Mouse (Mus musculus): ENCODE data around the gene Crygb. TPM values are rescaled to one million over a fixed set of nuclear protein-coding genes. Genes with fewer than 3 reads are reported as not detected.
"Not testable (repeated sequence)": the region's sequence is repeated elsewhere in the genome, so short reads cannot be mapped to it uniquely, and the experiment has no call there.

The Crygb gene
- polyA plus RNA-seq, 1 experiment from 2014 or later = not detected

- H3K4me1 ChIP-seq (ENCODE audit: insufficient read depth, low read depth, low read length) = no peaks in the 10 kb centered on the region
- H3K36me3 ChIP-seq (ENCODE audit: insufficient read depth, low read length) = no peaks in the 10 kb centered on the region
- ATAC-seq = no peak
- no peak overlapping the region for H3K27ac ChIP-seq (ENCODE audit: low read length)
- 21% methylated on average over 2 of the region's 2 CpGs for WGBS
- H3K9me3 ChIP-seq (ENCODE audit: low read length) = no peaks in the 10 kb centered on the region
- no peak for TF ChIP-seq EP300 (IDR thresholded peaks at IDR 0.05)
- no peaks in the 10 kb centered on the region for H3K27me3 ChIP-seq (replicated peaks; ENCODE audit: insufficient read depth, low read length)
- H3K4me2 ChIP-seq (replicated peaks; ENCODE audit: low read depth, low read length) = no peak overlapping the region
- no peak overlapping the region for H3K4me3 ChIP-seq (ENCODE audit: low read depth, low read length)
- no peak for DNase-seq (ENCODE audit: low spot score)
- H3K9ac ChIP-seq (replicated peaks; ENCODE audit: low read depth) = no peak overlapping the region
Observed at GRCm38 (mm10) chr1:65052140-65052539, 29.9 kb downstream of the Crygb start.

- ATAC-seq (no peak), DNase-seq (ENCODE audit: low spot score) (no peak)
- H3K4me1 ChIP-seq (ENCODE audit: insufficient read depth, low read depth, low read length) = no peaks in the 10 kb centered on the region
- TF ChIP-seq EP300 (IDR thresholded peaks at IDR 0.05) = no peak
- 55% methylated on average over 7 of the region's 7 CpGs for WGBS
- no peak overlapping the region for H3K4me2 ChIP-seq (replicated peaks; ENCODE audit: low read depth, low read length)
- H3K36me3 ChIP-seq (ENCODE audit: insufficient read depth, low read length) = no peaks in the 10 kb centered on the region
- no peak overlapping the region for H3K4me3 ChIP-seq (ENCODE audit: low read depth, low read length)
- no peak overlapping the region for H3K27ac ChIP-seq (ENCODE audit: low read length)
- no peaks in the 10 kb centered on the region for H3K27me3 ChIP-seq (replicated peaks; ENCODE audit: insufficient read depth, low read length)
- no peaks in the 10 kb centered on the region for H3K9me3 ChIP-seq (ENCODE audit: low read length)
- no peak overlapping the region for H3K9ac ChIP-seq (replicated peaks; ENCODE audit: low read depth)
Observed at GRCm38 (mm10) chr1:65051696-65052095, 30.4 kb downstream of the Crygb start.

DNA sequence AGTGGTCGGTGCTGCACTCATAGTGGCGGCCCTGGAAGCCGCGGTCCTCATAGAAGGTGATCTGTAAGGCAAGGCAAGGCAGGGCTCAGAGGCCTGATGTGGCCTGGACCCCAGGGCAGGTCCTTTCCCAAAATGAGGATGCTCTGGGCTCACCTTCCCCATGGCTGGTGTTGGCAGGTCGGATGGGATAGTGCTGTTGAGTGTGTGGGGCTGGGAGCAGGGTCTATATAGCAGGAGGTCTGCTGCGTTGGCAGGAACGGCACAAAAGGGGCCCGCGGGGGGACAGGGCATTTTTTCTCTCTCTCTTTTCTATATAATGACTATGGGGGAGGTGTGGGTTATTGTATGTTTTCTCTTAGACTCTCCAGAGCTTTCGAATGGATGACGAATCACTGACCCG is 31.1 kb downstream of the Crygb start, which contains the start of gene Cryge:
TSS of gene Cryge (minus strand) at position 198 of the 400 bp plus-strand sequence.
- WGBS = 42% methylated on average over 10 of the region's 12 CpGs

GRCm38 (mm10) chr1:65048781-65049180 is 33.3 kb downstream of the Crygb start:
- no peak overlapping the region for H3K4me2 ChIP-seq (replicated peaks; ENCODE audit: low read depth, low read length)
- no peak overlapping the region for H3K4me3 ChIP-seq (ENCODE audit: low read depth, low read length)
- TF ChIP-seq EP300 (IDR thresholded peaks at IDR 0.05) (no peak), CTCF (IDR thresholded peaks at IDR 0.05) (no peak)
- 53% methylated on average over 12 of the region's 12 CpGs for WGBS
- DNase-seq (ENCODE audit: low spot score) = no peak
- ATAC-seq = no peak
- no peaks in the 10 kb centered on the region for H3K27me3 ChIP-seq (replicated peaks; ENCODE audit: insufficient read depth, low read length)
- no peak overlapping the region for H3K27ac ChIP-seq (ENCODE audit: low read length)
- H3K9ac ChIP-seq (replicated peaks; ENCODE audit: low read depth) = no peak overlapping the region
- no peaks in the 10 kb centered on the region for H3K4me1 ChIP-seq (ENCODE audit: insufficient read depth, low read depth, low read length)
- H3K36me3 ChIP-seq (ENCODE audit: insufficient read depth, low read length) = no peaks in the 10 kb centered on the region
- no peaks in the 10 kb centered on the region for H3K9me3 ChIP-seq (ENCODE audit: low read length)

More for the DNA sequence above, 31.1 kb downstream of the Crygb start, which contains the start of gene Cryge:
- H3K36me3 ChIP-seq (ENCODE audit: insufficient read depth, low read length); ATAC-seq; H3K27ac ChIP-seq (ENCODE audit: low read length); H3K9ac ChIP-seq (replicated peaks; ENCODE audit: low read depth); DNase-seq (ENCODE audit: low spot score); H3K27me3 ChIP-seq (replicated peaks; ENCODE audit: insufficient read depth, low read length); H3K4me2 ChIP-seq (replicated peaks; ENCODE audit: low read depth, low read length); H3K9me3 ChIP-seq (ENCODE audit: low read length); H3K4me3 ChIP-seq (ENCODE audit: low read depth, low read length); H3K4me1 ChIP-seq (ENCODE audit: insufficient read depth, low read depth, low read length): not testable (repeated sequence)

DNA sequence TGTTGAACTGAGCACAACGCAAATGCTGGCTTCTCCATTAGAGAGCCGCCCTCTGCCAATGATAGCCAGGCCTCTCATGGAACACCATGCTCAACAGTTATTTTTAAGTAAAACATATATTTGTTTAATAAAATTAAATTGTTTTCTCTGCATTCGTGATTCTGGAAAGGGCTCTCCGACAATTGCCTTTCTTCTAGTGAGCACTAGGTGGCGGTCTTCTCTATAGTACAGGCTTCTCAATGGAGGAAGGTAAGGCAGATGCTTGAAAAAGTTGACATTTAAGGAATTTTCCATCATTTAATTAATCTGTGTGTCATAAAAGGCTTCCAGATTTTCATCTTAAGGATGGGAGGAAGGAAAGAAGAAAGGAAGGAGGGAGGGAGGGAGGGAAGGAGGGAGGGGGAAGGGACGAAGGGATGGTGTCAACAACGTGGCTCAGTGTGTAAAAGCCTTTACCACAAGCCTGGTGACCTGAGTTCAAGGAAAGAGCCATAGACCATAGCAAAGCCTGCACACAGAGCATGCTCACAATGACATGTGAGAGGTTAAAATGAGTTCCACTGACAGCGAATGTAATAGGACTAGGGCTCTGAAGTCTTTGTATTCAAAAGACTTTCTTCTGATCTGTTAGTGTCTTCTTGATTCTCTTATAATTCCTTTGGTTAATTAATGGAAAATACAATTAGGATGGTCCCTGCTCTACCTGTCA is 35.5 kb downstream of the Crygb start:
- H3K4me2 ChIP-seq (replicated peaks; ENCODE audit: low read depth, low read length) = no peak overlapping the region
- ATAC-seq (no peak), DNase-seq (ENCODE audit: low spot score) (peak; percentile 68)
- H3K4me3 ChIP-seq (ENCODE audit: low read depth, low read length) = no peak overlapping the region
- H3K9me3 ChIP-seq (ENCODE audit: low read length) = no peaks in the 10 kb centered on the region
- no peak overlapping the region for H3K27ac ChIP-seq (ENCODE audit: low read length)
- peak; percentile 71 for TF ChIP-seq CTCF (IDR thresholded peaks at IDR 0.05)
- TF ChIP-seq EP300 (IDR thresholded peaks at IDR 0.05) = no peak
- WGBS = 35% methylated on average over 8 of the region's 8 CpGs
- H3K36me3 ChIP-seq (ENCODE audit: insufficient read depth, low read length) = no peaks in the 10 kb centered on the region
- H3K9ac ChIP-seq (replicated peaks; ENCODE audit: low read depth) = no peak overlapping the region
- H3K27me3 ChIP-seq (replicated peaks; ENCODE audit: insufficient read depth, low read length) = no peaks in the 10 kb centered on the region
- no peaks in the 10 kb centered on the region for H3K4me1 ChIP-seq (ENCODE audit: insufficient read depth, low read depth, low read length)

- Histone ChIP-seq H3K9ac (replicated peaks; ENCODE audit: low read depth) (no peak overlapping the region), H3K4me1 (ENCODE audit: insufficient read depth, low read depth, low read length) (no peaks in the 10 kb centered on the region), H3K4me2 (replicated peaks; ENCODE audit: low read depth, low read length) (no peak overlapping the region), H3K27me3 (replicated peaks; ENCODE audit: insufficient read depth, low read length) (no peaks in the 10 kb centered on the region), H3K27ac (ENCODE audit: low read length) (no peak overlapping the region), H3K36me3 (ENCODE audit: insufficient read depth, low read length) (no peaks in the 10 kb centered on the region), H3K4me3 (ENCODE audit: low read depth, low read length) (no peak overlapping the region), H3K9me3 (ENCODE audit: low read length) (no peaks in the 10 kb centered on the region)
- no peak for ATAC-seq
- WGBS = 81% methylated on average over 2 of the region's 2 CpGs
- TF ChIP-seq CTCF (IDR thresholded peaks at IDR 0.05) (no peak), EP300 (IDR thresholded peaks at IDR 0.05) (no peak)
- no peak for DNase-seq (ENCODE audit: low spot score)
Observed at GRCm38 (mm10) chr1:65043433-65043832, 38.7 kb downstream of the Crygb start.

DNA sequence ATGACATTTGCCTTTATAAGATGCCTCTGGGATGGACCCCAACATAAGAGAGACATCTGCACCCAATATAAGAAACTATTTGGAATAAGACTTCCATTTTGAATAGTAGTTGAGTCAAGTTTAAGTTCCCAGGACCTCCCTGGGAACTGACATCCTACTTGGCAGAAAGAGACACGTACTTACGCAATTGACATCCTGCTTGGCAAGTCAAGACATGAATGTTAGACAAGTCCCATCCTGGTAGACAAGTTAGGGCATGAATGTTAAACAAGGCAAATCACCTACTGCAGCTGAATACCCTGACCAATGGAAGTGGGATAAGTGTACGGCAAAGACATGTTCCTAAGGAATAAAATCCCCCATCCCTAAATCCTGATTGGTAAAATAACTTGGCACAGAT is 40.3 kb downstream of the Crygb start:
- no peak overlapping the region for H3K9ac ChIP-seq (replicated peaks; ENCODE audit: low read depth)
- H3K9me3 ChIP-seq (ENCODE audit: low read length) = no peaks in the 10 kb centered on the region
- H3K27ac ChIP-seq (ENCODE audit: low read length) = no peak overlapping the region
- no peaks in the 10 kb centered on the region for H3K4me1 ChIP-seq (ENCODE audit: insufficient read depth, low read depth, low read length)
- no peak overlapping the region for H3K4me2 ChIP-seq (replicated peaks; ENCODE audit: low read depth, low read length)
- no peak for DNase-seq (ENCODE audit: low spot score)
- 83% methylated on average over 3 of the region's 3 CpGs for WGBS
- ATAC-seq = no peak
- H3K4me3 ChIP-seq (ENCODE audit: low read depth, low read length) = no peak overlapping the region
- no peaks in the 10 kb centered on the region for H3K36me3 ChIP-seq (ENCODE audit: insufficient read depth, low read length)
- TF ChIP-seq CTCF (IDR thresholded peaks at IDR 0.05) (no peak), EP300 (IDR thresholded peaks at IDR 0.05) (no peak)
- no peaks in the 10 kb centered on the region for H3K27me3 ChIP-seq (replicated peaks; ENCODE audit: insufficient read depth, low read length)

All from lung, postnatal 0 days (tissue).